8 mouse cellular contexts compared by ENCODE assay signal in the genomic region with DNA sequence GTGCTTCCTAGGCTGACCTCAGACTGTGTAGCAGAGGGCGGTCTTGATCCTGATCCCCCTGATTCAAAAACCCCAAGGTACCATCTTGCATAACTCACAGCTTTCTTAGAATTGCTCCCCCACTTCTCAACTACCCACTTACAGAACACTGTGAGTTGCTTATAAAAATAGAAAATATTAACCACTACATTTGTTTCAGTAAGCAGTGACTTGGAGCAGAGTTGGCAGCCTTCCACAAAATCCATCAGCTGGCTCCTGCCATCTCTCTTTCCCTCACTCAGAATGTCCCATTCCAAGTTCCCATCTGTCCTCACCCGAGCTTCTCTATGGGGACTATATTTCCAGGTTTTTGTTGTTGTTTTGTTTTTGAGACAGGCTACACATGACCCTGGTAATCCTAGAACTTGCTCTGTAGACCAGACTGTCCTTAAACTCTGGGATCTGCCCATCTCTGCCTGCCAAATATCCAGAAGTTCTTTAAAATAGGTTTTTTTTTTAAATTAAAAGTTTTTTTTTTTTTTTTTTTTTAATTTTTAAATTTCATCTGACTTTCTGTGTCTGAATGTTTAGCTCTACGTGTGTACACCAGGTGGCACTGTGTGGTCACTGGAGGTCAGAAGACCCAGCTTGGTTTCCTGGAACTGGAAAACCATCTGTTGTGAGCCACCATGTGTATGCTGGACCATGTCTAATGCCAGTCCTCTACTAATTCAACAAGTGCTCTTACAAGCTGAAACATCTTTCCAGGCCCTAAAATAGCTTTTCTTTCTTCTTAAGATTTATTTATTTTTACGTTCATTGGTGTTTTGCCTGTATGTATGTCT. TPM values are rescaled to one million over a fixed set of nuclear protein-coding genes. Genes with fewer than 3 reads are reported as not detected.
DNase-seq lines count a peak whose midpoint lies in the region; ATAC-seq and TF ChIP-seq lines count a peak whose summit lies in the region.

No protein-coding gene starts in this region.

- no peak for TF ChIP-seq POLR2A in cortical plate, adult 2 months (IDR thresholded peaks at IDR 0.05; ENCODE audit: extremely low read depth, insufficient read depth, low read length)

- H3K9ac ChIP-seq in hindbrain, embryonic 14.5 days: no peak overlapping the region
- no peak overlapping the region for H3K9ac ChIP-seq in hindbrain, embryonic 16.5 days (ENCODE audit: low read depth, low read length)
- H3K9ac ChIP-seq in liver, embryonic 14.5 days (replicated peaks): no peak overlapping the region

- DNase-seq in adrenal gland, adult (ENCODE audit: inconsistent age in 2 of 2, low spot score in 1 of 2): peak; percentile 44 to 75
- no peak for DNase-seq in adrenal gland, adult 18-20 months (ENCODE audit: low spot score in 2 of 2)
- DNase-seq in hindbrain, embryonic 14.5 days (ENCODE audit: low spot score): peak; percentile 58
- DNase-seq in 416B (ENCODE audit: low read depth): peak; percentile 89
- DNase-seq in liver, embryonic 14.5 days (ENCODE audit: low read depth in 3 of 3, low spot score in 3 of 3): peak in 1 of 3 experiments; percentile 43

- ATAC-seq in hindbrain, embryonic 14.5 days (ENCODE audit: low FRiP score): no peak
- ATAC-seq in hindbrain, embryonic 16.5 days: no peak
- no peak for ATAC-seq in liver, embryonic 14.5 days (ENCODE audit: insufficient read depth)
- no peak for ATAC-seq in erythroid progenitor cell, adult 5-6 weeks (replicated peaks; ENCODE audit: low FRiP score, poor library complexity, severe bottlenecking)

- peaks cover 12% of the 10 kb centered on the region for H3K36me3 ChIP-seq in hindbrain, embryonic 14.5 days (replicated peaks; ENCODE audit: control insufficient read depth, insufficient read depth)
- no peaks in the 10 kb centered on the region for H3K36me3 ChIP-seq in hindbrain, embryonic 16.5 days (ENCODE audit: control insufficient read depth, insufficient read depth, low read length)
- H3K36me3 ChIP-seq in liver, embryonic 14.5 days (replicated peaks; ENCODE audit: control insufficient read depth, insufficient read depth, low read depth): peaks cover 13% of the 10 kb centered on the region

- TF ChIP-seq EP300 in liver, embryonic 14.5 days (IDR thresholded peaks at IDR 0.05; ENCODE audit: low read depth): no peak

- H3K4me1 ChIP-seq in hindbrain, embryonic 14.5 days (replicated peaks; ENCODE audit: control insufficient read depth, insufficient read depth, low read length): peaks cover 9% of the 10 kb centered on the region
- peaks cover 11% of the 10 kb centered on the region for H3K4me1 ChIP-seq in hindbrain, embryonic 16.5 days (ENCODE audit: control insufficient read depth, insufficient read depth, low read depth, low read length)
- H3K4me1 ChIP-seq in cortical plate, adult 2 months (ENCODE audit: control insufficient read depth, insufficient read depth, low read length): peaks cover 3% of the 10 kb centered on the region; the same call in 1 of the 2 replicates
- peaks cover 0 to 7% of the 10 kb centered on the region in 2 experiments; a peak in 3 of 4 replicates for H3K4me1 ChIP-seq in liver, embryonic 14.5 days (replicated peaks; ENCODE audit: control insufficient read depth in 2 of 2, insufficient read depth in 2 of 2, low read length in 1 of 2)

- peak; percentile 24; the same call in 1 of the 2 replicates for TF ChIP-seq CTCF in cortical plate, adult 2 months (IDR thresholded peaks at IDR 0.05; ENCODE audit: extremely low read depth, insufficient read depth, low read length)
- peak; percentile 55 for TF ChIP-seq CTCF in liver, embryonic 14.5 days (IDR thresholded peaks at IDR 0.05; ENCODE audit: low read depth)

- H3K9me3 ChIP-seq in hindbrain, embryonic 14.5 days (ENCODE audit: control insufficient read depth, low read length): no peaks in the 10 kb centered on the region
- no peaks in the 10 kb centered on the region for H3K9me3 ChIP-seq in hindbrain, embryonic 16.5 days (ENCODE audit: control insufficient read depth, low read length)
- no peaks in the 10 kb centered on the region for H3K9me3 ChIP-seq in liver, embryonic 14.5 days (ENCODE audit: control insufficient read depth, low read length)

- 70% methylated on average over 4 of the region's 4 CpGs for WGBS in hindbrain, embryonic 14.5 days
- 64% methylated on average over 4 of the region's 4 CpGs for whole genome bisulfite sequencing in hindbrain, embryonic 16.5 days
- WGBS in liver, embryonic 14.5 days (ENCODE audit: insufficient replicate concordance): 54% methylated on average over 4 of the region's 4 CpGs

- H3K4me3 ChIP-seq in hindbrain, embryonic 14.5 days (replicated peaks; ENCODE audit: low read length): no peak overlapping the region
- no peak overlapping the region for H3K4me3 ChIP-seq in hindbrain, embryonic 16.5 days (ENCODE audit: low read length)
- no peak overlapping the region for H3K4me3 ChIP-seq in cortical plate, adult 2 months (ENCODE audit: insufficient read depth, low read length)
- no peak overlapping the region for H3K4me3 ChIP-seq in liver, embryonic 14.5 days (ENCODE audit: insufficient read depth in 1 of 2, low read depth in 2 of 2, low read length in 2 of 2)

- no peak overlapping the region for H3K27ac ChIP-seq in hindbrain, embryonic 14.5 days
- no peak overlapping the region for H3K27ac ChIP-seq in hindbrain, embryonic 16.5 days (ENCODE audit: low read depth, low read length)
- H3K27ac ChIP-seq in cortical plate, adult 2 months (ENCODE audit: insufficient read depth, low read length): peak overlapping the region; percentile 61
- no peak overlapping the region for H3K27ac ChIP-seq in liver, embryonic 14.5 days

- no peak overlapping the region for H3K4me2 ChIP-seq in hindbrain, embryonic 14.5 days (replicated peaks)
- H3K4me2 ChIP-seq in hindbrain, embryonic 16.5 days (ENCODE audit: low read length): no peak overlapping the region
- H3K4me2 ChIP-seq in liver, embryonic 14.5 days (ENCODE audit: low read depth): no peak overlapping the region

- H3K27me3 ChIP-seq in hindbrain, embryonic 14.5 days (ENCODE audit: control insufficient read depth, insufficient read depth, low read length): no peaks in the 10 kb centered on the region
- H3K27me3 ChIP-seq in hindbrain, embryonic 16.5 days (replicated peaks; ENCODE audit: control insufficient read depth, insufficient read depth, low read length): no peaks in the 10 kb centered on the region
- no peaks in the 10 kb centered on the region for H3K27me3 ChIP-seq in liver, embryonic 14.5 days (ENCODE audit: control insufficient read depth, insufficient read depth, low read length)

RNA-seq across cellular contexts. Expression of a gene that starts 1.7 kb away (rescaled TPM):
- 100 to 1,000 TPM; 715 to 723 TPM for total RNA-seq in adrenal gland, adult 18-20 months (2021)
- 493 and 568 TPM in 2 replicates for polyA plus RNA-seq in hindbrain, embryonic 14.5 days (2014; fragmentation: Nextera tagmentation; extraction: Ambion mirVana)
- 404 and 411 TPM in 2 replicates for polyA plus RNA-seq in hindbrain, embryonic 16.5 days (2015; fragmentation: Nextera tagmentation; extraction: Ambion mirVana)
- 435 and 439 TPM in 2 replicates for polyA plus RNA-seq in cortical plate, adult 2 months (2012; rRNA removed)
- 155 and 464 TPM in 2 replicates for polyA plus RNA-seq in liver, embryonic 14.5 days (2012; rRNA removed)
- polyA plus RNA-seq in liver, embryonic 14.5 days (2014; fragmentation: Nextera tagmentation; extraction: Ambion mirVana): 477 and 499 TPM in 2 replicates
- 398 and 515 TPM in 2 replicates for total RNA-seq in erythroid progenitor cell, adult 5-6 weeks (2015; ENCODE audit: low replicate concordance)
- total RNA-seq in erythroid progenitor cell, adult 5-6 weeks (2017; ENCODE audit: low replicate concordance): 194 and 260 TPM in 2 replicates

RNA-seq across cellular contexts. Expression of a gene that starts 9.3 kb away (rescaled TPM):
- total RNA-seq in adrenal gland, adult 18-20 months (2021): 10 to 100 TPM; 20.9 to 25.2 TPM
- polyA plus RNA-seq in hindbrain, embryonic 14.5 days (2014; fragmentation: Nextera tagmentation; extraction: Ambion mirVana): 24.8 and 26.0 TPM in 2 replicates
- 21.0 and 23.0 TPM in 2 replicates for polyA plus RNA-seq in hindbrain, embryonic 16.5 days (2015; fragmentation: Nextera tagmentation; extraction: Ambion mirVana)
- polyA plus RNA-seq in cortical plate, adult 2 months (2012; rRNA removed): 25.8 and 26.7 TPM in 2 replicates
- polyA plus RNA-seq in liver, embryonic 14.5 days (2012; rRNA removed): 3.1 and 5.1 TPM in 2 replicates
- polyA plus RNA-seq in liver, embryonic 14.5 days (2014; fragmentation: Nextera tagmentation; extraction: Ambion mirVana): 8.4 and 9.5 TPM in 2 replicates
- total RNA-seq in erythroid progenitor cell, adult 5-6 weeks (2015; ENCODE audit: low replicate concordance): 25.6 and 26.7 TPM in 2 replicates
- total RNA-seq in erythroid progenitor cell, adult 5-6 weeks (2017; ENCODE audit: low replicate concordance): 37.4 and 39.4 TPM in 2 replicates

RNA-seq across cellular contexts. Expression of a gene that starts 29.7 kb away (rescaled TPM):
- total RNA-seq in adrenal gland, adult 18-20 months (2021): 1 to 10 TPM; 7.1 to 7.6 TPM
- polyA plus RNA-seq in hindbrain, embryonic 14.5 days (2014; fragmentation: Nextera tagmentation; extraction: Ambion mirVana): 12.7 and 15.6 TPM in 2 replicates
- polyA plus RNA-seq in hindbrain, embryonic 16.5 days (2015; fragmentation: Nextera tagmentation; extraction: Ambion mirVana): 9.5 and 11.6 TPM in 2 replicates
- 7.9 and 8.3 TPM in 2 replicates for polyA plus RNA-seq in cortical plate, adult 2 months (2012; rRNA removed)
- 1.5 and 2.0 TPM in 2 replicates for polyA plus RNA-seq in liver, embryonic 14.5 days (2012; rRNA removed)
- 3.9 and 5.4 TPM in 2 replicates for polyA plus RNA-seq in liver, embryonic 14.5 days (2014; fragmentation: Nextera tagmentation; extraction: Ambion mirVana)
- total RNA-seq in erythroid progenitor cell, adult 5-6 weeks (2015; ENCODE audit: low replicate concordance): 27.0 and 28.1 TPM in 2 replicates
- 17.6 and 18.2 TPM in 2 replicates for total RNA-seq in erythroid progenitor cell, adult 5-6 weeks (2017; ENCODE audit: low replicate concordance)

Comparison
In these comparisons a context has a peak if more than half of its experiments do, and no peak if none do; other contexts are left out.
1. DNase-seq: peak in adrenal gland, adult (2 of 2), hindbrain, embryonic 14.5 days (single experiment) and 416B (single experiment); none in adrenal gland, adult 18-20 months (0 of 2).